Mouse (Mus musculus) ES-E14 (cell line): ENCODE data around the gene Ddx60.

Experiments
- CHD2 ChIP-seq: IDR thresholded peaks from 2 replicates; pipeline ENCODE4 v1.6.1; 2014; ENCODE audit warnings: mild to moderate bottlenecking, low read depth, low read length, inconsistent platforms
- HCFC1 ChIP-seq: IDR thresholded peaks from 2 replicates; pipeline ENCODE4 v1.6.1; 2012; ENCODE audit warnings: low read length, inconsistent platforms, borderline replicate concordance; ENCODE audit not compliant: insufficient read depth
- MAFK ChIP-seq: IDR thresholded peaks from 2 replicates; pipeline ENCODE4 v1.6.1; 2014; ENCODE audit warnings: mild to moderate bottlenecking, low read depth, low read length, inconsistent platforms; ENCODE audit not compliant: insufficient read depth
- ZC3H11A ChIP-seq: IDR thresholded peaks from 2 replicates; pipeline ENCODE4 v1.6.1; 2012; ENCODE audit warnings: low read depth, mild to moderate bottlenecking, inconsistent platforms, low read length, borderline replicate concordance
- ZNF384 ChIP-seq: IDR thresholded peaks from 2 replicates; pipeline ENCODE4 v1.6.1; 2012; ENCODE audit warnings: low read depth, low read length, inconsistent platforms

DNA sequence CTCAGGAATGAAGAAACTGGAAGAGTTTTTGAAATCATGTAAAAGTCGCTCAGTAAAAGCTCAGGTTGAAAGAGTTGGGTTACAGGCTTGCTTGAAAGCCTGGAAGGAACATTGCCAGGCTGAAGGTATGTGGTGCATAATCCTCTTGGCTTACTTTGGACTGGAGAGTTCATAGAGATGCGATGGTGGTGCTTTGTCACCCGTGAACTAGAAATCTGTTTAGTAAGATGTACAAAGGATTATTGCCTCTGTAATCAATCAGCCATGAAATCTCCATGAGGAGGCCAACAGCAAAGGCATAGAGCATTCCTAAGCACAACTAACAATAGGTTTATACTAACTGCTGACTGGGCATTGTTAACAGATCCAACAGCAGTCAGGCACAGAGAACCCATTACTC lies 41.7 kb downstream of the Ddx60 start:
- TF ChIP-seq ZC3H11A (no peak), ZNF384 (no peak), HCFC1 (no peak), CHD2 (no peak), MAFK (peak; percentile 63; the same call in 1 of the 2 replicates)
